Mouse (Mus musculus): ENCODE measurements around the gene Id3.

DNA sequence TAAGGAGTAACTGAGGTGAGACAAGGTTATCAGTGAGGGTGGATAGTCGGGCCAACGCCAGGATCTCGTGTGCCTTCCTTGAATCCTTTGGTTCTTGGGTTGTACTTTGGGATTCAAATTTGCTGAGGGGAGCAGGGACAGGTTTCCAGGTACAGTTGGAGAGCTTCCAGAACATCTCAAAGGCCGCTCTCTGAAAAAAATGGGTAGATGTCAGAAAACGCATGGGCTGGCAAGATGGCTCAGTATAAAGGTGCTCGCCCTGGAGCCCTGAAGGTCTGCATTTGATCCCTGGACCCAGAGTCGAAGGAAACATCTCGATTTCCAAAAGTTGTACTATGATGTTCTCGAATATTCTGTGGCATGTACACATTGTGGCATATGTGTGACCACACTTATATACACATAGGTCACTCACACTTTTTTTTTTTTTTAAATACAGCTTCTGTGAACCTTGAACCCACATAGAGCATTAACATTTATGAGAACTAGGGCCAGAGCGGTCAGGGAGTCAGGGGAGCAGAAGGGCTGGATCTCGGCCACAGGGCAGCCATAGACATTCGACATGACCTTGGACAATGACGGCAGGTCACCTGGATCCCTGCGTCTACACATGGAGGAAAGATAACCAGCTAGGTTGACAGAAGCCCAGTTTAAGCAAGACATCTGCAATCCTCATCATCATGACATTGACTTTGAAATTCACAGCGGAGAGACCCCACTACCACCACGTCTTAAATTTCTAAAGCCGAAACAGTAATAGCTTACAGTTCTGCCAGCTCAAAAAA is 3.8 kb upstream of the Id3 start:
- TF ChIP-seq MAFK (IDR thresholded peaks at IDR 0.05; ENCODE audit: insufficient read depth, low read depth, low read length) (no peak), ZNF384 (IDR thresholded peaks at IDR 0.05; ENCODE audit: low read depth, low read length) (no peak), HCFC1 (IDR thresholded peaks at IDR 0.05; ENCODE audit: borderline replicate concordance, insufficient read depth, low read length) (no peak), CHD2 (IDR thresholded peaks at IDR 0.05; ENCODE audit: low read depth, low read length) (no peak), ZC3H11A (IDR thresholded peaks at IDR 0.05; ENCODE audit: borderline replicate concordance, low read depth, low read length) (no peak)

Measured in ES-E14 (cell line).